Mouse (Mus musculus) forebrain, embryonic 14.5 days (tissue): ENCODE measurements at regions not wholly inside any gene's neighbourhood (a gene's known extent, or its start where the extent isn't known, plus 50 kb on each side); places are given as distances from the start of the nearest gene placed in this dataset.

ENCODE experiments used
- ATAC-seq: fragments of 200-750 bp; cut with Nextera tagmentation; 2 replicates; pipeline ENCODE4 v1.8.0; 2017; ENCODE audit warnings: mild to moderate bottlenecking, moderate library complexity
- DNase-seq: peaks from one replicate; pipeline ENCODE4 v3.0.0-alpha.2; 2015; ENCODE audit warnings: low spot score
- H3K27ac ChIP-seq: fragments of 300-500 bp; sonication (generic); 2 replicates; pipeline ENCODE4 v1.5.1; 2014; ENCODE audit warnings: low read depth, mild to moderate bottlenecking, control low read depth, low read length, moderate library complexity
- H3K27me3 ChIP-seq: fragments of 300-500 bp; sonication (generic); replicated peaks from 2 replicates; pipeline ENCODE4 v1.6.1; 2014; ENCODE audit warnings: low read length, control low read depth, mixed read lengths; ENCODE audit not compliant: control insufficient read depth, insufficient read depth
- H3K36me3 ChIP-seq: fragments of 300-500 bp; sonication (generic); 2 replicates; pipeline ENCODE4 v1.6.1; 2014; ENCODE audit warnings: low read length, control low read depth; ENCODE audit not compliant: control insufficient read depth, insufficient read depth
- H3K4me1 ChIP-seq: fragments of 300-500 bp; sonication (generic); 2 replicates; pipeline ENCODE4 v1.6.1; 2014; ENCODE audit warnings: antibody characterized with exemption, low read length, control low read depth; ENCODE audit not compliant: control insufficient read depth, insufficient read depth
- H3K4me2 ChIP-seq: fragments of 300-500 bp; sonication (generic); 2 replicates; pipeline ENCODE4 v1.6.1; 2014; ENCODE audit warnings: mild to moderate bottlenecking, control low read depth, low read length
- H3K4me3 ChIP-seq: fragments of 300-500 bp; sonication (generic); 2 replicates; pipeline ENCODE4 v1.5.1; 2014; ENCODE audit warnings: low read depth, low read length, control low read depth
- H3K9ac ChIP-seq: fragments of 300-500 bp; sonication (generic); 2 replicates; pipeline ENCODE4 v1.6.1; 2014; ENCODE audit warnings: mild to moderate bottlenecking, low read length, control low read depth, moderate library complexity
- H3K9me3 ChIP-seq: fragments of 300-500 bp; sonication (generic); replicated peaks from 2 replicates; pipeline ENCODE4 v1.6.1; 2016; ENCODE audit warnings: low read length, control low read depth, mixed read lengths; ENCODE audit not compliant: control insufficient read depth
- WGBS: fragments of 180-500 bp; shearing (Covaris S2); extraction: QIAGEN DNeasy Blood & Tissue Kit; methylation state at CpG from one replicate; pipeline ENCODE4 v1.1.7; 2014; 5-methylcytosine and 5-hydroxymethylcytosine counted together

- no peak overlapping the region for H3K9ac ChIP-seq
- no peak overlapping the region for H3K27ac ChIP-seq
- DNase-seq (no peak), ATAC-seq (no peak)
- H3K36me3 ChIP-seq = no peaks in the 10 kb centered on the region
- H3K4me2 ChIP-seq = no peak overlapping the region
- no peaks in the 10 kb centered on the region for H3K27me3 ChIP-seq
- H3K9me3 ChIP-seq = no peaks in the 10 kb centered on the region
- no peaks in the 10 kb centered on the region for H3K4me1 ChIP-seq
- no peak overlapping the region for H3K4me3 ChIP-seq
These were observed 71.7 kb upstream of the Ccdc39 start for GRCm38 (mm10) chr3:33915777-33916176.

GRCm38 (mm10) chr3:33916318-33916717 lies 72.2 kb upstream of the Ccdc39 start:
- Histone ChIP-seq H3K36me3 (no peaks in the 10 kb centered on the region), H3K27ac (no peak overlapping the region), H3K9me3 (no peaks in the 10 kb centered on the region), H3K4me2 (no peak overlapping the region), H3K27me3 (no peaks in the 10 kb centered on the region), H3K9ac (no peak overlapping the region), H3K4me3 (no peak overlapping the region), H3K4me1 (no peaks in the 10 kb centered on the region)
- ATAC-seq = no peak
- DNase-seq = no peak
- WGBS = 86% methylated on average over 10 of the region's 10 CpGs

- no peak overlapping the region for H3K4me3 ChIP-seq
- no peaks in the 10 kb centered on the region for H3K4me1 ChIP-seq
- no peak overlapping the region for H3K9ac ChIP-seq
- DNase-seq = no peak
- no peak overlapping the region for H3K27ac ChIP-seq
- H3K4me2 ChIP-seq = no peak overlapping the region
- no peak for ATAC-seq
- WGBS = 96% methylated on average over 6 of the region's 6 CpGs
- no peaks in the 10 kb centered on the region for H3K9me3 ChIP-seq
- no peaks in the 10 kb centered on the region for H3K36me3 ChIP-seq
- H3K27me3 ChIP-seq = no peaks in the 10 kb centered on the region
These were observed 72.7 kb upstream of the Ccdc39 start for GRCm38 (mm10) chr3:33916818-33917217.

- H3K4me3 ChIP-seq = no peak overlapping the region
- no peak for ATAC-seq
- no peak overlapping the region for H3K9ac ChIP-seq
- H3K9me3 ChIP-seq = no peaks in the 10 kb centered on the region
- no peak overlapping the region for H3K4me2 ChIP-seq
- 9% methylated on average over 10 of the region's 10 CpGs for WGBS
- no peaks in the 10 kb centered on the region for H3K27me3 ChIP-seq
- H3K4me1 ChIP-seq = no peaks in the 10 kb centered on the region
- no peaks in the 10 kb centered on the region for H3K36me3 ChIP-seq
- peak; percentile 88 for DNase-seq
- H3K27ac ChIP-seq = no peak overlapping the region
These were observed 74.7 kb upstream of the Ccdc39 start for GRCm38 (mm10) chr3:33918785-33919184.

- H3K4me2 ChIP-seq = no peak overlapping the region
- no peaks in the 10 kb centered on the region for H3K27me3 ChIP-seq
- no peaks in the 10 kb centered on the region for H3K9me3 ChIP-seq
- DNase-seq = no peak
- ATAC-seq = no peak
- H3K4me1 ChIP-seq = no peaks in the 10 kb centered on the region
- no peak overlapping the region for H3K27ac ChIP-seq
- no peak overlapping the region for H3K9ac ChIP-seq
- H3K4me3 ChIP-seq = no peak overlapping the region
- H3K36me3 ChIP-seq = no peaks in the 10 kb centered on the region
- WGBS = 86% methylated on average over 4 of the region's 4 CpGs
These were observed 81.0 kb upstream of the Ccdc39 start for GRCm38 (mm10) chr3:33925072-33925471.

GRCm38 (mm10) chr3:33955064-33955463 lies 64.7 kb upstream of the Fxr1 start:
- no peak overlapping the region for H3K4me2 ChIP-seq
- H3K4me1 ChIP-seq = peaks cover 2% of the 10 kb centered on the region; the same call in 1 of the 2 replicates
- DNase-seq = no peak
- no peak overlapping the region for H3K27ac ChIP-seq
- no peaks in the 10 kb centered on the region for H3K9me3 ChIP-seq
- peaks cover 5% of the 10 kb centered on the region; the same call in 1 of the 2 replicates for H3K27me3 ChIP-seq
- 2% methylated on average over 6 of the region's 6 CpGs for WGBS
- H3K4me3 ChIP-seq = no peak overlapping the region
- H3K36me3 ChIP-seq = no peaks in the 10 kb centered on the region
- no peak overlapping the region for H3K9ac ChIP-seq
- no peak for ATAC-seq

GRCm38 (mm10) chr3:33955854-33956624 lies 63.7 kb upstream of the Fxr1 start:
- Histone ChIP-seq H3K4me1 (peaks cover 2% of the 10 kb centered on the region; the same call in 1 of the 2 replicates), H3K36me3 (no peaks in the 10 kb centered on the region), H3K27me3 (peaks cover 5% of the 10 kb centered on the region; the same call in 1 of the 2 replicates), H3K4me2 (peak overlapping the region; percentile 47), H3K9me3 (no peaks in the 10 kb centered on the region), H3K4me3 (0 out of 2 replicates have a peak overlapping the region, but pooled peaks have one; percentile 8), H3K27ac (no peak overlapping the region), H3K9ac (no peak overlapping the region)
- peak; percentile 77 for ATAC-seq
- DNase-seq = peak; percentile 92
- 3% methylated on average over 19 of the region's 19 CpGs for WGBS

- H3K4me3 ChIP-seq = no peak overlapping the region
- no peak overlapping the region for H3K27ac ChIP-seq
- ATAC-seq = peak; percentile 30
- H3K4me1 ChIP-seq = peaks cover 2% of the 10 kb centered on the region; the same call in 1 of the 2 replicates
- H3K9me3 ChIP-seq = no peaks in the 10 kb centered on the region
- DNase-seq = no peak
- H3K4me2 ChIP-seq = peak overlapping the region; percentile 47; the same call in 1 of the 2 replicates
- WGBS = 49% methylated on average over 3 of the region's 3 CpGs
- no peaks in the 10 kb centered on the region for H3K36me3 ChIP-seq
- no peak overlapping the region for H3K9ac ChIP-seq
- peaks cover 5% of the 10 kb centered on the region; the same call in 1 of the 2 replicates for H3K27me3 ChIP-seq
These were observed 63.1 kb upstream of the Fxr1 start for GRCm38 (mm10) chr3:33956625-33957023.

GRCm38 (mm10) chr3:33957676-33958075 lies 62.1 kb upstream of the Fxr1 start:
- 91% methylated on average over 10 of the region's 10 CpGs for WGBS
- Histone ChIP-seq H3K27me3 (peaks cover 5% of the 10 kb centered on the region; the same call in 1 of the 2 replicates), H3K27ac (no peak overlapping the region), H3K9ac (no peak overlapping the region), H3K36me3 (no peaks in the 10 kb centered on the region), H3K9me3 (no peaks in the 10 kb centered on the region), H3K4me3 (no peak overlapping the region), H3K4me1 (peaks cover 2% of the 10 kb centered on the region; the same call in 1 of the 2 replicates), H3K4me2 (no peak overlapping the region)
- DNase-seq (no peak), ATAC-seq (no peak)
